Mouse (Mus musculus): Measurements from ENCODE around the gene Shank2. TPM values are rescaled to one million over a fixed set of nuclear protein-coding genes. Genes with fewer than 3 reads are reported as not detected.

The Shank2 gene
- total RNA-seq, 2 experiments from 2014 or later, result 0.22 to 0.49 TPM

DNA sequence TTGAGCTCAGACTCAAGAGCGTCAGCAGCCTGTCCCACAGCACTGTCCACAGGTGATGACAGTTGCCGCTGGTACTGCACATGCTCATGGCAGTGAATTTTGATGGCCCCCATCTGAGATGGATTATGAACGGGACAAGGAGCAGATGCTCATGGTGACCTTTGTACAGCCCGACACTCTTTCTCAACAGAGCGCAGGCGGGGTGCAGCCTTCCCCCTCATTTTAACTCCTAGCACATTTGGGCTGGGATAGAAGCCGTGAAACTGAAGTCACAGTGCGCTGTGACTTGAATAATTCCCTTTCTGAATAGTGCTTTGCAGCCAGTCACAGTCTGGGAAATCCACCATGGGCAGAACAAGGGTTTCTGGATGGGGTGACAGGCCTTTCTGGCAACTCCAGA lies 152.0 kb downstream of the Shank2 start:
- intact Hi-C loops (cut with DNase I), result no loop called here
- no peak for DNase-seq

DNA sequence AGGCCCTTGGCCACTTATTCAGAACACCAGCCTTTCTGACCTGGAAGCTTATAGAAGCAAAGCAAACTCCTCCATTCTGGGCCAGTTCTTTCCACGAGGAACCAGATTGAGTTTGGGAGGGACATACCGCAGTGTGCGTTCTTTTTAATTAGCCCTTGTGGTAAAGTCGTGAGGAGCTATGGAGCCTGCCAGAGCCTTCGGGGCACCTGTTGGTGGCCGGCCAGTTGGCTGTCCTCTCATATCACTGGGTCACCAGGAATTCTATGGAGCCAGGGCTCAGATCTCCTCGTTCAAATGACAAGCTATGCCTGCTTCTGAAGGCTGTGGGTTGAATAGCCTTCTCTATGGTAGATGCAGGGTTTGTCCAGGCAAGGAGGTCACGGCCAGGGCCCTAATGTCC lies 156.2 kb downstream of the Shank2 start:
- no peak for DNase-seq
- intact Hi-C loops (cut with DNase I), result no loop called here

DNA sequence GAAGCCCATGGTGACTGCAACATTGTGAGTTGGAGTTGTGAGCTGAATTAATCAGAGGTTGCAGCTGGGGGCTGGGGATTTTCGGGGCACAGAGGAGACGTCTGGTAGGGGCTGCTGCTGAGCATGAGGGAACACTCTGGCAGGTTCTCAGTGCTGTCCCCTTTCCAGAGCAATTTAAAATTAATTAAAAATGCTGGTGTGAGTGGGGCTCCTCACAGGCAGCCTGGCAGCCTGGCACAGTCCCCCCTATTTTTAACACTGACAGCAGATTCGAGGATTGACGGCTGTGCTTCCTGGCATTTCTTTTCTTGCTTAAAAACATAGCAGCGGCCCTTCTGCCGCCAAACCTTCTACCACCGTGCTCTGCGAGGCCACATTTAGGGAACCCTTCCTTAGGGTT lies 157.8 kb downstream of the Shank2 start:
- no peak for DNase-seq
- intact Hi-C loops (cut with DNase I), result no loop called here

DNA sequence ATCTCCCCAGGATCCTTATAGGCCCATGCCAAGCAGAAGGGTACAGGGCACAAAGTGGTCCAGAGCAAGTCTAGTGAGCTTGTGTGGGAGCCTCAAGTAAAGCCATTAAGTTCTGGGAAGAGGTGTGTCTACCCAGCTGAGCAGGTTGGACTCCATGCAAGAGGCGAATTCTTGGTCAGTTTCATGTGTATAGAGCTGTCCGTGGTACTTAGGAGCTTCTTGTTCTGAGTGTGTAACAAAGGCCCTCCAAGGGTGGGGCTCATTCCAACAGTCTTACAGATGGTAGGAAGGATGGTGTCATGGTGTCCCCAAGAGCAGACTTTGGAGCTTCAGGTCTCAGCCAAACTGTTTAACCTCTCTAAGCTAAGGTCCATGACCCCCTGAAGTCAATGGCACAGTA lies 158.3 kb downstream of the Shank2 start:
- DNase-seq, result no peak
- intact Hi-C loops (cut with DNase I), result no loop called here

DNA sequence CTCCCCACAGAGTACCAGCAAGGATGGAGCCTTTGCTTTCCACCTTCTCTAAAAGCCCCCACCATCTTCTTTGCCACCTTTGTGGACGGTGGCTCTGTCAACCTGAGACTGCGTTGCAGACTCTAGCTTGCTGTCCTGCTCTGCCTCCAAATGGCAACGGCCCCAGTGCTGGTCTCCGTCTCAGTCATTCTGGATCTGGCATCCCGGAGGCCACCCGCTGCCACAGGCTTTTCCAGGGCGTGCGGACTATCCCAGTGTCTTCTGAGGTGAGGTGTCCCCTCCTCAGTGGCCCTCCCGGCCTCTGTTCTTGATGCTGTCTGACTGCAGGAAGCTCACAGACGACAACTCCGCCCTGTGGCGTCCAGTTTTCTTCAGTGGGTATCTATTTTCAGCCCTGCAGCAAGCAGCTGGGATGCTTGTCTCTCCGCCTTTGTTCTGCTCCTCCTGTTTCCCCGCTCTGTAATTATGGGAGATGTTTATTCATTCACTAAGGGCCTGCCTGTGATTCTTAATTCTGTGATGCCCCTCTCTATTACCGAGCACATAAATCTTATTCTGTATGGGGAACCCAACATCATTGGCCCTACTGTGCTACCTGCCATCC lies 159.0 kb downstream of the Shank2 start:
- DNase-seq, result no peak
- intact Hi-C loops (cut with DNase I), result no loop called here

DNA sequence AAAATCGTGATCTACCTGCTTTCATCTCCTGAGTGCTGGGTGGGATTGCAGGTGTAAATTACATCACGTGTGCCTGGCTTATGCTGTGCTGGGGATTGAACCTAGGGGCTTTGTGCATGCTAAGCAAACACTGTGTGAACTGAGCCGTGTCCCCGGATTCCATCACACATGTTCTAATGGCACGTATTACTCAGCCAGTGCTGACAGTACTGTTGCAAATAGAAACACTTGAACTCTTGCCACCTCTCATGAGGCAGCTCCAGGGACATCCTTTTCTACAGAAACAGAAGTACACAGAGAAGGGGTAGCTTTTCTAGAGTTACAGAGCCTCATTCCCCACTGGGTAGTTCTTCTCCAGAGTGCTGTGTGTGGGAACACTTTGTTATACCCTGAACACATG lies 168.5 kb downstream of the Shank2 start:
- no peak for DNase-seq
- intact Hi-C loops (cut with DNase I), result no loop called here

DNA sequence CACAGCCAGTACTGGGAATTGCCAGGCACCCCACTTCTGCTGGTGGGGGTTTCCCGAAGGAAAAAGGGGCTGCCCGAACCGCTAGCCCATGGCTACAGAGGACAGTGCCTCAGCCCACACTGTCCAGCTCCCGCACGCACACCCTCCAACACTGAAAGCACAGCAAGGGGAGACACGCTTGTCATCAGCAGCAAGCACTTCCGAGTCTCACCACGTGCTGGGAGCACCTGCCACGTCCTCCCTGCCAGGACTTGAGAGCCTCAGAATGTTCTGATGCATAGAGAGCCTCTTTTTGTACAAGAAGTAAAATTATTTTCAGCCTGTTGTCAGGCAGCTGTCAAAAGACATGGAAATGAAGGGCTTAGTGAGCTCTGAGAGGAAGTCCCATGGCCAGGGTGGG lies 169.0 kb downstream of the Shank2 start:
- intact Hi-C loops (cut with DNase I), result no loop called here
- DNase-seq, result peak in 1 of 2 experiments; percentile 14

DNA sequence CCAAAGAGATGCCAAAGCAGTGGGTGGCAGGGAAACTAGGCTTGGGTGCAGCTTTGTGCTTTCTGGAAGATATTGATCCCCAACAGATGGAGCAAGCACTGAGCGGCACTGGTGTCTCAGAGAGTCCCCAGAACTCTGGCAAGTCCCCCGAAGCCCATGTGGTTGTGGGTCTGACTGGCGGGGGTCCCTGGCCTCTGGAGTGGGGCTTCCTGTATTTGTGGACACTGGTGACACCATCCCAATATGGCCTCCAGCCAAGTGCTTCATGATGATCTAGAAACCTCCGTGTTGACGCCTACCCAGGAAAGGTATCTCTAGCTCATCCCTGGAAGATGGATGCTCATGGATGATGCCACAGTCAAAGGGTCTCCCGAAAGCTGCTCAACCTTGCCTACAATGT lies 172.1 kb downstream of the Shank2 start:
- intact Hi-C loops (cut with DNase I), result no loop called here

DNA sequence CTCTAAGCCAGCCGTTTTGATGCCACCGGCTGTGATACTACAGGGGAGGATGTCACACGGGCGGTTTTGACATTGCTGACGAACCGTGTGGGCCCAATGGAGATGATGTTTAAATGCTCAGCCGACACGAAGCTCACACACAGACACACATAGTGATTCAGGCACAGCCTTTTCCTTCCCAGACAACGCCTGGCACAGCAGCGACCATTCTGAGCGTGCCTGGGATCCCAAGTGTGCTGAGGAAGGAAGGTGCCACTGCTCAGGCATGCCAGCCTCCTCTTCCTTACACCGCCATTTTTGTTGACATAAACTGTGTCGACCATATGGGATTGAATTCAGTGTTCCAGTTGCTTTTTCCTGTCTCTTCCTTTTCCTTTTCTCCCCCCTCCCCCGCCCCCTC lies 172.6 kb downstream of the Shank2 start:
- DNase-seq, result no peak
- intact Hi-C loops (cut with DNase I), result no loop called here

More for the DNA sequence above, 172.1 kb downstream of the Shank2 start:
- DNase-seq, result no peak

DNA sequence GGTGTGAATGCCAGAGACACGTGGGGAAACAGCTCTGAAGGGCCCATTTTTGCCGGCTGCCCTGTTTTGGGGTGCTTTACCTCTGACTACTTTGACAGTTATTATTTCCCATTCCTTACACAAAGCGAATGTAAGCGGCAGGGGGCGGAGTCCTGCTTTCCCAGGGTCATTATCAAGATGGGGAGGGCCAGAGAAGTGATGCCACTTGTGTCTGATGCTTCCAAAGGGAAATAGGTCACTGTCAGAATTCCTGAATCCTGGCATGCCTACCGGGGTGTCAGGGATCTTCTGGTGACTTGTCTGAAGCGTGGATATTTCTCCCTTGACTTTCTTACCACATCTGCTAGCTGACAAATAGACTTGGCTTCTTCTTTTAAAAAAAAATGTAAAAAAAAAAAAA lies 173.3 kb downstream of the Shank2 start:
- intact Hi-C loops (cut with DNase I), result no loop called here
- DNase-seq, result no peak

DNA sequence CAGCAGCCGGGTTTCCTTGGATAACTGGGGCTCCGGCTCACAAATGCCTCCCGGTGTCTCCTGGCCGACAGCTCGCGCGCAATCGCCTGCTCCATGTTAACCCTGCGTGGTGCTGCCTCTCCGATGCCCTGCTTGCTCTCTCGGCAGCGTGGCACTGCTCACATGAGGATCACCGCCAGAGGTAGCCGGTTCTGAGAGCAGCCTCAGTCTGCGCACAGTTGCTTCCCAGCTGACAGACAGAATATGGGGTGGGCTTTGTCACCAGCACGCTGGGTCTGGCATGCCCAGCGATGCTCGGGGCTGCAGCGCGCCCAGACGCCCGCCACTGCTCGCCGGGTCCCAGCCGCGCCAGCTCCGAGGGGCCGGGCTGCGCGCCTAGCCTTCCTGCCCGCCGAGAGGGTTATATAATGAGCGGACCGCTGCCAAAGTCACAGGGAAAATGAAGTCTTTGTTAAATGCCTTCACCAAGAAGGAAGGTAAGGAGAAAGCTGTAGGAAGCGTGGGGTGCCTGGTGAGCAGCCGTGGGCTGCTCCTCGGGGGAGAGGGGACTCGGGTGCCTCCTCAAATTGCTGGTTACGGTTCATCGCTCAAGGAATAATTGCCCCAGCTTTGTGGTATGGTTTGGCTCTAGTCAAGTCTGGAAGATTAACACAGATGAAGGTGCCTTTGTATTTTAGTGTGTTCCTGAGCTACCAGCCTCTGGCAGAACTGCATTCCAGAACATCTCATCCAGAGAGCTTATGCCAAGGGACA lies 173.9 kb downstream of the Shank2 start:
- intact Hi-C loops (cut with DNase I), result no loop called here
- DNase-seq, result peak in 1 of 2 experiments; percentile 10

DNA sequence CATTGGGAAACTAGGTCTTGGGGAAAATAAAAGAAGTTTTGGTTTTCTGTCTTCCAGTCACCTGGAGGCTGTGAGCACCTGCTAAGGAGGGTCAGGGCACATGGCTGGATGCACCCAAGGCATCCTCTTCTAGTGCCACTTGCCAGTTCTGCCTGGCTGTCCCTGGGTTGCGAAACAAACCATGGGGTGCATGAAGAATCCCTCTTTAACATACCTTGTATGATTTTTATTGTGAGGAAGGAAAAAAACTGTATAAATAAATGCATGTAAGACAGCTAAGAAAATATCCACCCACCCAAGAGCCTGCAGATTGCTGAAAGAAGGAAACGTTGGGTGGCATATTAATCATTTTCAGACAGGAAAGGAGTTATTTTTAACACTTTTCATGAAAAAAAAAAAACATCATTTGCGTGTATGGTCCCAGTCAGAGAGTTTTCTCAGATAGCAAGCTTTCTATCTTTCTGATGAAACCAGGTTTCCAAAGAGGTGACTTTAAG lies 174.6 kb downstream of the Shank2 start:
- intact Hi-C loops (cut with DNase I), result no loop called here
- no peak for DNase-seq

DNA sequence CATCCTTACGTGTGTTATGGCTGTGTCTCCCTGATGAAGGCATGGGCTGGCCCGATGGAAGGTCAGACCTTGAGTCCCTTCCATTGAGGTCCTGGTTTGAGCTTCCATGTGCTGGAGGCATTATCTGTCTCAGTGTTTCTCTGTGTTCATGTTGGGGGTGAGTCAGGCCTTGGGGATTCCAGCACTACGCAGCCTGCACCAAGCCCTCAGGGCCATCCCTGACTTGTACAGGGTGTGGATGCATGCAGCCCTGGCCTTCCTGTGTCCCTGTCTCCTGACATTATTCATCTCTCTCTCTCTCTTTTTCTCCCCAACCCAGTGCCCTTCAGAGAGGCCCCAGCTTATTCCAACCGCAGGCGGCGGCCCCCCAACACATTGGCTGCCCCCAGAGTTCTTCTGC lies 177.7 kb downstream of the Shank2 start:
- DNase-seq, result no peak
- intact Hi-C loops (cut with DNase I), result no loop called here

DNA sequence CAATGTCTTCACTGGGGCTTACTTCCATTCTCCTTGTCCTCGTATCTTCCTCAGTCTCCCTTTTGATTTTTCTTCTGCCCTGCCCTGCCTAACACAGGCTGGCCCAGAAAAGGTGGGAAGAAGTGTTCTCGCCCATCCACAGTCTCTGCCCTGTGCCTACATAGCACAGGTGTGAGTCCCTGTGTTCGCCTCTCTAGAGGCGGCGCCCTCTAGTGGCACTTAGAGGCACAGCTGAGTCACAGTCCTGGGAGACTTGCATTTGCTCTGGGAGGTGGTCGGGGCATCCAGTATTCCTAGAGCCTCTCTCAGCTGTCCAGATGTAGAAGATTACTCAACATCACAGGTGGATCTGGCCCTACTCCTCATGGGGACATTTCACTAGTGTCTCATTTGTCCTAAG lies 179.2 kb downstream of the Shank2 start:
- intact Hi-C loops (cut with DNase I), result loop anchor here (2.0 kb wide), 1 partner anchor 84 kb away; no protein-coding TSS in a partner anchor
- peak; percentile 16 to 43 for DNase-seq

DNA sequence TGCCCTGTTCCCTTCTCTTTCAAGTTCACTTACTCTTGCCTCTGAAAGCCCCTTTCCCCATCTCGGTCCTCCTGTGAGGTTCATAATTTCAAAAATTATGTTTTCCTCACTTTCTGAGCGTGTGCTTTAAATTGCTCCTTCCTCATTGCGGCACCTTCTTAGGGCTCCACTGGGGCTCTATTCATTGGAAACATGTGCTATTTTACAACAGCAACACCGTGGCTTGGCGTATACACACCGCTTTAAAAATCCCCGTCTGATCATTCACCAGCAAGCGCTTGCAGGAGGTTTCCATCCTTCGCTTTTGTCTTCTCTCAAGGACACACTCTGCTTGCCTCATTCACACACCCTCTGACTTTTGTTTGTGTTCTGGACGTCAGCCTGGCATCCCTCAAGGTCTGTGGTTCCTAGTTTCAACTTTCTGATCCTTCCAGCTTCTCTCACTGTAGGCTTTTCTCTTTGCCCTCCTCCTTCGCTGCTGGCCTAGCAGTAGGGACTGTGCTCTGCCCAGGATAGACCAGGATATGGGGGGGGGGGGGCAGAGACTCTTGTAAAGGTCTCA lies 186.2 kb downstream of the Shank2 start:
- no peak for DNase-seq
- intact Hi-C loops (cut with DNase I), result no loop called here

DNA sequence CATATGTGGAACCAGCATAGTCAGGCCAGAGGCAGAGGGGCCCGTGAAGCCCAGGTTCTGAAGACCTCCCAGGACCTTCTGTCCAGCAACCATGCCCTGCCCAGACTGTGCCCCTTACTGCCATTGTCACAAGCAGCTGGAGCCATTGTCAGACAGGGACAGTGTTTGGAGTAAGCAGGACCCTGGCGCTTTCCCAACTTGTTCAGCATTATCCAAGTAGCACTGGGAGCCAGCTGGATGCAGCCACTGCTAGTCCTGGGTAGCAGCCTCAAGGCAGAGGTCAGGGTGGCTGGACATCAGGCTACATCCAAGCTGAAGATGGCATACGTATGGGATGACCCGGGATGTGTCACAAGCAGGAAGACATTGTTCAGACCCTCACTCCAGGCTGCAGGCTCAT lies 187.7 kb downstream of the Shank2 start:
- intact Hi-C loops (cut with DNase I), result no loop called here
- peak; percentile 9 to 22 for DNase-seq

DNA sequence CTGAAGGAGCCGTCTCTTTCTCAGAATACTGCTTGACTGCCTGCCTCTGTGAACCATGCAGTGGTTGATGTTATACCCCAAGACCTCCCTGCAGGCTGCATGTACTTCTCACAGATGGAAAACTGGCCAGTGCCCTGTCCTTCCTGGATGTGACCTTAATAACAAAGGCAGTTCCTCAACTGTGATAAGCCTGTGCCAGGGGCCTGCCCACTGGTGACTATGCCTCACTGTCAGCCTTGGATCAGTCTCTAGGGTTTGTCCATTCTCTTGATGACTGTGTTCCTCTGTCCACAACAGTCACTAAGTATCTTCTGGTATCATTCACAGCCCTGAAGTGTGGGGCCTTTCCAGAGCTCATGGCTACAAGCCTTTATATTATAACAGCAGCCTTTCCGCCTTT lies 196.8 kb downstream of the Shank2 start:
- intact Hi-C loops (cut with DNase I), result no loop called here
- DNase-seq, result no peak

DNA sequence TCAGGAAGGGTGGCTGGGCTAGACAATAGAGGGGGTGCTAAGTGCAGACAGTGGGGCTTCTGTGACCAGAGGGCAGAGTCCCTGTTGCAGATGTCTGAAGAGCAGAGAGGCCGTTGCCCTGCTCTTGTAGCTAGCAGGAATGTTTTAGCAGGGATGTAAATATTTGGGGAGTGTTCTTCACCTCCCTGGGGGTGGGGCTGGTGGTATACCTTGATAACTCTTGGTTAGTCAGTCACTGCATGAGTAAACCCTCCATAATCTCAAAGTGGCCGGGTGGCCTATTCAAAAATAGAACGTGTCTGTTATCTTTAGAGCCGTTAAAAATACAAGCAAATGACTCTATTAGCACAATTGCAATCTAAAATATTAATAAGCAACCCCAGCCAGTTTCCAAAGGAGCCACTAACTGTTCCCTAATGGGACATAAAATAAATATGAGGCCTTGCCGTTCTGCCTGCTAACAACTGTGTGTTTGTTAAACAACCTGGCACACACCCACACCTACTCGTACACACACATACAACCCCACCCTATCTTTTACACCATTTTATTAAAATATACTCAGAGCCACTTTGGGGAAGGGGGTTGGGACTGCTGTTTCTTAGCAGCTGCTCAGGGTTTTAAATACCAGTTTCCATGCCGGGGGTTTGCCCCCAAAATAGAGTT lies 200.4 kb downstream of the Shank2 start:
- no peak for DNase-seq
- intact Hi-C loops (cut with DNase I), result no loop called here

DNA sequence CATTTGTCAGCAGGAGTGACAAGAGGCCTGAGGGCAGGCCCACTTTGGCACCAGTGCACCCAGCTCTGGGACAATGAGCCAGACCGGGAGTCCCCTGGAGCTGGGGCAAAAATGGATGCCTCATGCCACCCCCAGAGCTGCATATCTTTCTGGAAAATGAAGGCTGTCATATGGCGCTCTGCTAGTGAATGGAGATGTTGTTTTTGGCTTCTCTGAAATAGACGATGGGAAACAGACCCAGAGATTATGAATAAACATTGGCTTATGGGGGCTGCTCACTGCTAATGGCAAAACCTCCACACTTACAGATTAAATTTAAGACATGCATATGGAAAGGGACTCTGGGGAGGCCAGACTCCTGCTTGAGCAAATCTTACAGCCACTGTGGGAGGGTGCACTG lies 202.6 kb downstream of the Shank2 start:
- DNase-seq, result no peak
- intact Hi-C loops (cut with DNase I), result no loop called here

DNA sequence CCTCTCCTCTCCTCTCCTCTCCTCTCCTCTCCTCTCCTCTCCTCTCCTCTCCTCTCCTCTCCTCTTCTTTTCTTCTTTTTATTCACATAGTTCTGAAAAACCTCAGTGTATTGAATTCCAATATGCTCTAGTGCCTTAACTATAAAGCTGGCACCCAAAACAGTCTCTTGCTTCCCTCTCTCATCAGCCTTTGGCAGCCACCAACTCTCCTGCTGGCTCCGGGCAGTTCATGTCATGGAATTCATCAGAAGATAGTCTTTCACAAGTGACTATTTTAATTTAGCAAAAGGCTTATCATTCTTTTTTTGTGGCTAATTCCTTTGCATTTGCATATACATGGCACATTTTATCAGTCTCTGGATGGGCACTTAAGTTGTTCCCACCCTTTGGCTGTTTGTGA lies 203.4 kb downstream of the Shank2 start:
- intact Hi-C loops (cut with DNase I), result no loop called here
- no peak for DNase-seq

DNA sequence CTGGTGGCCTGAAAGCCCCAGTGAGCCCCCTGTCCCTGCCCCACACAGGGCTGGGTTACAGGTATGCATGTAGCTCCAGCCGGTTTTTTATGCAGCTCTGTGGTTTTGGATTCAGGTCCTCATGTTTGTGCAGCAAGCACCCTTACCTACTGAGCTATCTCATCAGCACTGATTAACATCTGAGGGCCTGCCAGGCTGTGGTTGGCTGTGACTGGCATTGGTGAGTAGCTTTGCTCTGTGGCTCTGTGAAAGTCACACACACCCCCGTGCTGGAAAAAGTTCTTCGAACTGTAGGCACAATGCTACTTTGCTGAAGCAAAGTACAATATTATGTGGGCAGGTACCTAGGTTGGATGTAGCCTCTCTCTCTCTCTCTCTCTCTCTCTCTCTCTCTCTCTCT lies 204.1 kb downstream of the Shank2 start:
- intact Hi-C loops (cut with DNase I), result no loop called here
- no peak for DNase-seq

DNA sequence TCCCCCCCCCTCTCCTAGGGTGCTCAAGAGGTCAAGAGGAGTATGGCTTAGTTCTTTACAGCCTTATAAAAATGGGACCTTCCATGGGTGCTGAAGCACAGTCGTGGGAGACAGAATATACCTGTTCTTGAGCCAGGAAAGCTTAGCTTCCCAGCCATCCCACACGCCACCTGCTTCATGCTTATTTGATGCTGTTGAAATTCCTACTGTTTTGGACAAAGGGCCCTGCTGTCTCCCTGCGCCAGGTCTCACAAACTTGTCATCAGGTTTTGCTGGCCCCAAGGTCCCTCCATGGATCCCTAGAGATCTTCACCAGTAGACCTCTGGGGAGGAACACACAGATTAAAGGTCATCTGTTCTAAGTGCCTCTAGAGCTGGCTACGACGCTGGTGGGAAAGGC lies 204.5 kb downstream of the Shank2 start:
- DNase-seq, result no peak
- intact Hi-C loops (cut with DNase I), result no loop called here
